Mouse (Mus musculus) liver, adult 2 months (tissue): Measurements from ENCODE around the gene Gm49322. TPM values are rescaled to one million over a fixed set of nuclear protein-coding genes. Genes with fewer than 3 reads are reported as not detected.

Experiments
- DNase-seq: peaks from one replicate; pipeline ENCODE4 v3.0.0-alpha.2; 2011; ENCODE audit warnings: low read depth, low spot score; ENCODE audit errors: extremely low read depth
- H3K27ac ChIP-seq: fragments of 200-500 bp; replicated peaks from 2 replicates; pipeline ENCODE4 v1.5.1; 2012; ENCODE audit warnings: low read depth, mild to moderate bottlenecking, control low read depth, inconsistent platforms, low read length; ENCODE audit not compliant: insufficient read depth
- H3K27me3 ChIP-seq: fragments of 200-500 bp; 2 replicates; pipeline ENCODE4 v1.6.1; 2012; ENCODE audit warnings: mild to moderate bottlenecking, moderate library complexity, low read length, inconsistent platforms; ENCODE audit not compliant: control insufficient read depth, insufficient read depth
- H3K36me3 ChIP-seq: fragments of 200-500 bp; 2 replicates; pipeline ENCODE4 v1.6.1; 2012; ENCODE audit warnings: low read length, inconsistent platforms; ENCODE audit not compliant: control insufficient read depth, insufficient read depth
- H3K4me1 ChIP-seq: fragments of 200-500 bp; 2 replicates; pipeline ENCODE4 v1.6.1; 2011; ENCODE audit warnings: low read length; ENCODE audit not compliant: control insufficient read depth, insufficient read depth
- H3K4me3 ChIP-seq: fragments of 200-500 bp; 2 replicates; pipeline ENCODE4 v1.5.1; 2011; ENCODE audit warnings: low read depth, mild to moderate bottlenecking, control low read depth, low read length, moderate library complexity; ENCODE audit not compliant: insufficient read depth
- H3K79me2 ChIP-seq: fragments of 200-500 bp; 2 replicates; pipeline ENCODE4 v1.6.1; 2012; ENCODE audit warnings: inconsistent platforms, mild to moderate bottlenecking, low read length, moderate library complexity; ENCODE audit not compliant: control insufficient read depth, insufficient read depth
- H3K9ac ChIP-seq: fragments of 200-500 bp; 2 replicates; pipeline ENCODE4 v1.6.1; 2012; ENCODE audit warnings: low read depth, mild to moderate bottlenecking, control low read depth, inconsistent platforms, low read length
- CTCF ChIP-seq: fragments of 200-500 bp; IDR thresholded peaks from 2 replicates; pipeline ENCODE4 v1.5.1; 2011; ENCODE audit warnings: low read depth, low read length, control low read depth
- POLR2A ChIP-seq: fragments of 200-500 bp; IDR thresholded peaks from 2 replicates; pipeline ENCODE4 v1.6.1; 2011; ENCODE audit warnings: low read length, control low read depth; ENCODE audit not compliant: insufficient read depth; ENCODE audit errors: extremely low read depth
- WGBS: fragments of 180-500 bp; shearing (Covaris S2); methylation state at CpG from one replicate; pipeline ENCODE4 v1.1.7; 2018; 5-methylcytosine and 5-hydroxymethylcytosine counted together
- polyA plus RNA-seq: library from polyadenylated mRNA; depleted of rRNA; stranded (reverse); fragments of >200 nt; gene quantifications from 2 replicates; pipeline ENCODE4 v1.2.3, GENCODE M21; 2012
- total RNA-seq: library from RNA; depleted of rRNA; stranded (reverse); fragments of >200 nt; gene quantifications from 2 replicates; pipeline ENCODE4 v1.2.3, GENCODE M21; 2014

The Gm49322 gene
- total and polyA plus RNA-seq, 2 experiments, result 0.28 to 0.70 TPM

DNA sequence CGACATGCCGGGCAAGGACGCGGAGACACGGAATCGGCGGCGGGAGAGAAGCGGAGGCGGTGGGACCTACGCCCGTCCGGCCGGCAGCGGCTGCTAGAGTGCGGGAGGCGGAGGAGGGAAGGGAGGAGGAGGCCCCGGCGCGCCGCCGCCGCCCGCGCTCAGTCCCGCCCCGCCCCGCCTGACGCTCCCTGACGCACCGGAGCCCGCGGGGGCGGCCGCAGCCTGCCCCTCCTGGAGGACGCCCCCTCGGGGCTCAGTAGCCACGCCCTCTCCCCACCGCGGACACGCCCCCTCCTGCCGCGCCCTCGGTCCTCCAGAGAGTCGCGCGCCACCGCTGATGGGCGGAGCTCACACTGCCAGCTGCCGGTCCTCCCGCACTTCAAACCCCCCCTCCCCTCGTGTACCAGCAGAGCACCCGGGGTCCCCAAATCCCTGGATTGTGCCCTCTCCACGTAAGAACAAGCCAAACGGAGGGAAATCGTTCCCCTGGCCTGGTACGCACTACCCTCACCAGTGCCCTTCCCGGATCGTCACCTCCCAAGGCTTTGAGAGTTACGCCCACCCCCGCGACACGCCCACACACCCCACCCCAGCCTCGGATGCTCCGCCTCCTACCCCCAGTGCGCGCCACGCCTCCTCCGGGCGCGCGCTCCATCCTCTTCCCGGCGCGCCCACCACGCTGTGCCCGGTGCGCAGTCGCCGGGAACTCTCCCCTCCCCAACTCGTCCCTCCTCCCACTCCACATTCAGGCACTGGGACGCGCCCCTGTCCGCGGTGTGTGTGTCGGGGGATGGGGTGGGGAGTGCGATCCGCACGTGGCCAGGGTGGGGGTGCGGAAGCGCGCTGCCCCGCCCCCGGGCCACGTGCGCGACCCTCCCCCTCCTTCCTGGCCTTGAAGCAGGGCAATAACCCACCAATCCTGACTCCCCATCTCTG is 28.4 kb upstream of the Gm49322 start, which contains the start of gene Klf16:
Gene Klf16, minus strand, starts transcription at position 127 of the 936 bp plus-strand sequence.
- TF ChIP-seq CTCF, result no peak
- TF ChIP-seq POLR2A, result peak; percentile 37
- Histone ChIP-seq H3K27ac (peak within 1 kb of the TSS; percentile 96), H3K9ac (peak within 1 kb of the TSS; percentile 94), H3K27me3 (no peaks in the 10 kb centered on the region), H3K36me3 (no peaks in the 10 kb centered on the region), H3K4me3 (peak within 1 kb of the TSS; percentile 93), H3K79me2 (peaks cover 16% of the 10 kb centered on the region), H3K4me1 (peaks cover 9% of the 10 kb centered on the region)
- peak; percentile 81 for DNase-seq
- WGBS, result under 1% methylated on average over 79 of the region's 97 CpGs

DNA sequence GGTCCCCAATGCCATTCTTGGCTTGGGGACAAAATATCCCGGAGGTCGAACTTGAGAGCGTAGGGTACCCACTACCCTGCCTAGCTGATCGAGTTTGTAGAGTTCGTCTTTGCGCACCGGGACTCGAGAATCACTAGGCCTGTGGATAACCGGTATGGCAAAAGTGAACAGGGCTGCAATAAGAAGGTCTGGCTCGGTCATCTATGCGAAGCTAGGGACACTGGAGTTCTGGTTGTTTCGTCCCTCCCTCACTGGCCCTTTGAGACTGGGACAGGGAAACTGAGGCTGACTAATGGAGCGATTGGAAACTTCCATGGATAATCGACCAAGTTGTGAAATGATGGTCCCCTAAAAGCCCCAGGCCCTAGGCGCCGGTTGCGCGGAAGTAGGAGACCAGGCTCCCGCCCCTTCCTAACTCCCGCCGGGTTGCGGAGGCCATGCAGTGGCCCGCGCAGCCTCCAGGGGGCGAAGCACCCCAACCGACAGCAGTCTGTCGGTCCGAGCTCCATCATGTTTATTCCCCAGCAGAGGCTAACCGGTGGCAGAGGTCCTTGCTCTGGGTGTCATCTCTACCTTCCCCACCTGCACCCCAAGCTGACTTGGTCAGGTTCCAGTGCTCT is 27.6 kb upstream of the Gm49322 start:
- H3K27me3 ChIP-seq, result no peaks in the 10 kb centered on the region
- TF ChIP-seq CTCF (peak; percentile 93), POLR2A (no peak)
- peak overlapping the region; percentile 44 for H3K9ac ChIP-seq
- H3K79me2 ChIP-seq, result peaks cover 16% of the 10 kb centered on the region
- peaks cover 9% of the 10 kb centered on the region for H3K4me1 ChIP-seq
- no peaks in the 10 kb centered on the region for H3K36me3 ChIP-seq
- peak; percentile 60 for DNase-seq
- under 1% methylated on average over 29 of the region's 29 CpGs for WGBS
- peak overlapping the region; percentile 83 for H3K4me3 ChIP-seq
- H3K27ac ChIP-seq, result peak overlapping the region; percentile 66

DNA sequence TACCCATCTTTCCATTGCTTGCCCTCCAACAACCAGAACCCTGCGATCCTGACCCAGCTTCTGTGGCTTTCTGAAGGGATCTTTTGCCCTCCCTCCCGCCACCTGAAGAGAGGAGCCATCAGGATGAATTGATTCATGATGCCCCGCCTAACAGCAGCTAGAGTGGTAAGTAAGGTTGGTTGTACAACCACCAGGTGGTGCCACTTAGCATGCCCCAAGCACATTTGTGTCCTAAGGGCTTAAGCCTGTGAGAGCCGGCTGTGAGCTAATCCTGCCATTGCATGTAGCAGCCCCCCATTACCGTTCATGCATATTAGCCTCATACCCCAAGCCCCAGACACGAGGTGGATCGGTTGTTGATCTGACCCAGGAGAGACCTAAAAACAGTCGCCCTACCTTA is 26.9 kb upstream of the Gm49322 start:
- Histone ChIP-seq H3K79me2 (peaks cover 16% of the 10 kb centered on the region), H3K4me1 (peaks cover 11% of the 10 kb centered on the region), H3K27ac (peak overlapping the region; percentile 7), H3K27me3 (no peaks in the 10 kb centered on the region), H3K9ac (peak overlapping the region; percentile 48), H3K4me3 (no peak overlapping the region), H3K36me3 (no peaks in the 10 kb centered on the region)
- peak; percentile 78 for DNase-seq
- no peak for TF ChIP-seq POLR2A
- TF ChIP-seq CTCF, result peak; percentile 63
- 7% methylated on average over 8 of the region's 8 CpGs for WGBS

DNA sequence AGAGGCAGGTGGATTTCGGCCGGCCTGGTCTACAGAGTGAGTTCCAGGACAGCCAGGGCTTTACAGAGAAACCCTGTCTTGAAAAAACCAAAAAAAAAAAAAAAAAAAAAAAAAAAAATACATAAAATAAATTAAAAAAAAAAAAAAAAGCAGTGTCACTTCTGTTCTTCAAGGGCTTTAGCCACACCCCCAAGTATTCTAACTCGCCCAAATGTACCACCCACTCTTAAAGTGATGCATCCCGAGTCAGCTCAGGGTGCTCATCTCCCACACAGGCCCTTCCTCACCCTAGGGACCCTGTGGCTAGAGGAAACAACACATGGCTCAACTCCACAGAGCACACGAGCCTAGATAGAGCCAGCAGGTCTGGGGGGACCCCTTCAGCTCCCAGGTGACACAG is 22.8 kb upstream of the Gm49322 start:
- no peak overlapping the region for H3K27ac ChIP-seq
- no peaks in the 10 kb centered on the region for H3K27me3 ChIP-seq
- no peak overlapping the region for H3K4me3 ChIP-seq
- H3K4me1 ChIP-seq, result peaks cover 21% of the 10 kb centered on the region
- H3K36me3 ChIP-seq, result no peaks in the 10 kb centered on the region
- whole genome bisulfite sequencing, result 85% methylated on average over 5 of the region's 5 CpGs
- no peak for DNase-seq
- TF ChIP-seq POLR2A (no peak), CTCF (no peak)
- peaks cover 23% of the 10 kb centered on the region for H3K79me2 ChIP-seq
- H3K9ac ChIP-seq, result no peak overlapping the region

GRCm38 (mm10) chr10:80584045-80584488 is 21.8 kb upstream of the Gm49322 start:
- H3K36me3 ChIP-seq, result no peaks in the 10 kb centered on the region
- no peaks in the 10 kb centered on the region for H3K27me3 ChIP-seq
- no peak overlapping the region for H3K9ac ChIP-seq
- TF ChIP-seq CTCF (no peak), POLR2A (no peak)
- peak; percentile 86 for DNase-seq
- peaks cover 33% of the 10 kb centered on the region for H3K79me2 ChIP-seq
- no peak overlapping the region for H3K4me3 ChIP-seq
- H3K27ac ChIP-seq, result peak overlapping the region; percentile 69
- 32% methylated on average over 12 of the region's 12 CpGs for WGBS
- H3K4me1 ChIP-seq, result peaks cover 26% of the 10 kb centered on the region
